Mouse (Mus musculus) C2C12 (cell line): ENCODE data around the gene Aspscr1.
A peak's percentile ranks its signal among the peaks of the same experiment; 100 is the strongest.

ENCODE experiments used
- CEBPB ChIP-seq: IDR thresholded peaks from one replicate; pipeline ENCODE4 v1.6.1; 2011; ENCODE audit warnings: low read depth, mild to moderate bottlenecking, control low read depth, moderate library complexity
- CTCF ChIP-seq: IDR thresholded peaks from one replicate; pipeline ENCODE4 v1.5.1; 2011; ENCODE audit not compliant: control insufficient read depth, insufficient read depth, insufficient read length
- FOSL1 ChIP-seq: IDR thresholded peaks from one replicate; pipeline ENCODE4 v1.8.0; 2011; ENCODE audit warnings: mild to moderate bottlenecking, low read length; ENCODE audit not compliant: poor library complexity, insufficient read depth, severe bottlenecking
- MAX ChIP-seq: IDR thresholded peaks from one replicate; pipeline ENCODE4 v1.6.1; 2011; ENCODE audit warnings: mild to moderate bottlenecking, control low read depth
- MYOD1 ChIP-seq: IDR thresholded peaks from one replicate; pipeline ENCODE4 v1.6.1; 2011; ENCODE audit warnings: low read depth; ENCODE audit not compliant: control insufficient read depth, insufficient read length
- MYOG ChIP-seq: IDR thresholded peaks from one replicate; pipeline ENCODE4 v1.6.1; 2011; ENCODE audit not compliant: control insufficient read depth, insufficient read length; ENCODE audit errors: extremely low read depth
- USF1 ChIP-seq: IDR thresholded peaks from one replicate; pipeline ENCODE4 v1.6.1; 2011; ENCODE audit warnings: low read depth, mild to moderate bottlenecking, control low read depth, moderate library complexity

- TF ChIP-seq CTCF (peak; percentile 39), CEBPB (no peak), MYOD1 (no peak), MYOG (no peak), MAX (no peak), FOSL1 (peak; percentile 2), USF1 (no peak)
Measured at GRCm38 (mm10) chr11:120703696-120704454, 31.1 kb downstream of the Aspscr1 start.
